Mouse (Mus musculus) bone marrow macrophage, adult 2 months (primary cell): ENCODE data around the gene Map4k3.

Experiments used
- CTCF ChIP-seq: IDR thresholded peaks from 2 replicates; pipeline ENCODE4 v1.5.1; 2012; ENCODE audit warnings: low read depth, mild to moderate bottlenecking, low read length, moderate library complexity
- POLR2A ChIP-seq: IDR thresholded peaks from 2 replicates; pipeline ENCODE4 v1.6.1; 2012; ENCODE audit warnings: mild to moderate bottlenecking, low read depth, low read length, borderline replicate concordance

- no peak for TF ChIP-seq CTCF
- TF ChIP-seq POLR2A = no peak
These were observed 36.9 kb upstream of the Map4k3 start for GRCm38 (mm10) chr17:80765204-80765603.
